In genomic region chr5:121129254-121129653, GRCm38 (mm10) we compare ENCODE assay signal across 24 mouse cellular contexts.
"Had no signal": no experiment of that assay in that cellular context is flagged by ENCODE, and none has a peak within 500 bp of the region (broad histone marks: within the 10 kb centered on the region; RNA-seq: fewer than 3 reads in every experiment).

No protein-coding gene starts in this region.

- H3K27me3 ChIP-seq: limb, embryonic 12.5 days; limb, embryonic 15.5 days; midbrain, embryonic 12.5 days; midbrain, embryonic 15.5 days; neural tube, embryonic 13.5 days; stomach, embryonic 15.5 days had no signal

- H3K4me1 ChIP-seq: limb, embryonic 15.5 days; midbrain, embryonic 12.5 days; midbrain, embryonic 15.5 days; neural tube, embryonic 13.5 days; stomach, embryonic 15.5 days had no signal

- DNase-seq: kidney, postnatal 25 days; layer of hippocampus, adult 9-11 months; layer of hippocampus, postnatal 36 days; left cerebral cortex, postnatal 4 days; liver, postnatal 0 days; lung, embryonic 14.5 days; retina, postnatal 1 day; right cerebral cortex, postnatal 25 days; spleen, adult 18-20 months; thymus, adult 18-20 months; thymus, postnatal 36 days had no signal

- H3K27ac ChIP-seq: layer of hippocampus, adult 2 months; left cerebral cortex, adult 2 months; limb, embryonic 12.5 days; limb, embryonic 15.5 days; liver, embryonic 14.5 days; macrophage; midbrain, embryonic 12.5 days; midbrain, embryonic 15.5 days; neural tube, embryonic 13.5 days; stomach, embryonic 15.5 days had no signal

- H3K9ac ChIP-seq: limb, embryonic 12.5 days; limb, embryonic 15.5 days; liver, embryonic 14.5 days; liver, postnatal 0 days; lung, embryonic 14.5 days; midbrain, embryonic 12.5 days; midbrain, embryonic 15.5 days; neural tube, embryonic 13.5 days; stomach, embryonic 15.5 days had no signal

- H3K4me2 ChIP-seq: limb, embryonic 12.5 days; limb, embryonic 15.5 days; liver, embryonic 11.5 days; lung, embryonic 14.5 days; midbrain, embryonic 12.5 days; midbrain, embryonic 15.5 days; neural tube, embryonic 13.5 days; stomach, embryonic 15.5 days had no signal

- ATAC-seq: liver, postnatal 0 days; lung, postnatal 0 days; midbrain, embryonic 15.5 days had no signal

- H3K4me3 ChIP-seq: layer of hippocampus, adult 2 months; left cerebral cortex, adult 2 months; limb, embryonic 12.5 days; limb, embryonic 15.5 days; midbrain, embryonic 12.5 days; midbrain, embryonic 15.5 days; myocyte; neural tube, embryonic 13.5 days; stomach, embryonic 15.5 days had no signal

- H3K9me3 ChIP-seq: limb, embryonic 12.5 days; limb, embryonic 15.5 days; midbrain, embryonic 12.5 days; midbrain, embryonic 15.5 days; neural tube, embryonic 13.5 days; stomach, embryonic 15.5 days had no signal
